Mouse (Mus musculus) midbrain, embryonic 10.5 days (tissue): ENCODE results near the gene Tgfbr3l. TPM values are rescaled to one million over a fixed set of nuclear protein-coding genes. Genes with fewer than 3 reads are reported as not detected.
"Not testable (repeated sequence)": the region's sequence is repeated elsewhere in the genome, so short reads cannot be mapped to it uniquely, and the experiment has no call there.

ENCODE experiments used
- DNase-seq: peaks from one replicate; pipeline ENCODE4 v3.0.0-alpha.2; 2017; ENCODE audit warnings: low spot score
- H3K27ac ChIP-seq: fragments of 300-500 bp; sonication (generic); replicated peaks from 2 replicates; pipeline ENCODE4 v1.5.1; 2016; ENCODE audit warnings: mild to moderate bottlenecking
- H3K27me3 ChIP-seq: fragments of 300-500 bp; sonication (generic); 2 replicates; pipeline ENCODE4 v1.6.1; 2016; ENCODE audit warnings: low read depth, mild to moderate bottlenecking; ENCODE audit not compliant: poor library complexity, severe bottlenecking
- H3K36me3 ChIP-seq: fragments of 300-500 bp; sonication (generic); 2 replicates; pipeline ENCODE4 v1.6.1; 2016; ENCODE audit warnings: mild to moderate bottlenecking, moderate library complexity
- H3K4me1 ChIP-seq: fragments of 300-500 bp; sonication (generic); 2 replicates; pipeline ENCODE4 v1.6.1; 2016
- H3K4me3 ChIP-seq: fragments of 300-500 bp; sonication (generic); 2 replicates; pipeline ENCODE4 v1.5.1; 2016; ENCODE audit warnings: mild to moderate bottlenecking, moderate library complexity
- H3K9me3 ChIP-seq: fragments of 300-500 bp; sonication (generic); replicated peaks from 2 replicates; pipeline ENCODE4 v1.6.1; 2016; ENCODE audit warnings: mild to moderate bottlenecking
- WGBS: fragments of 180-500 bp; shearing (Covaris S2); methylation state at CpG from one replicate; pipeline ENCODE4 v1.1.7; 2016; 5-methylcytosine and 5-hydroxymethylcytosine counted together
- polyA plus RNA-seq: library from polyadenylated mRNA; unstranded; fragments of >200 nt; fragmentation: Nextera tagmentation; extraction: Ambion mirVana; gene quantifications from 2 replicates; pipeline ENCODE4 v1.2.1, GENCODE M21; 2016

Tgfbr3l gene
- polyA plus RNA-seq, 1 experiment from 2014 or later: 2.6 TPM

- no peak overlapping the region for H3K27ac ChIP-seq
- WGBS: 94% methylated on average over 5 of the region's 5 CpGs
- H3K36me3 ChIP-seq: peaks cover 88% of the 10 kb centered on the region
- no peak overlapping the region for H3K4me3 ChIP-seq
- H3K4me1 ChIP-seq: peaks cover 28% of the 10 kb centered on the region
- H3K9me3 ChIP-seq: no peaks in the 10 kb centered on the region
- H3K27me3 ChIP-seq: peaks cover 29% of the 10 kb centered on the region
- DNase-seq: no peak
These were observed 3.0 kb upstream of the Tgfbr3l start for GRCm38 (mm10) chr8:4245061-4245460.

- H3K9me3 ChIP-seq: no peaks in the 10 kb centered on the region
- WGBS: 86% methylated on average over 13 of the region's 13 CpGs
- H3K4me3 ChIP-seq: no peak overlapping the region
- no peak overlapping the region for H3K27ac ChIP-seq
- H3K4me1 ChIP-seq: peaks cover 28% of the 10 kb centered on the region
- peaks cover 33% of the 10 kb centered on the region for H3K27me3 ChIP-seq
- H3K36me3 ChIP-seq: peaks cover 85% of the 10 kb centered on the region
- no peak for DNase-seq
These were observed 2.3 kb upstream of the Tgfbr3l start for GRCm38 (mm10) chr8:4245737-4246136.

DNA sequence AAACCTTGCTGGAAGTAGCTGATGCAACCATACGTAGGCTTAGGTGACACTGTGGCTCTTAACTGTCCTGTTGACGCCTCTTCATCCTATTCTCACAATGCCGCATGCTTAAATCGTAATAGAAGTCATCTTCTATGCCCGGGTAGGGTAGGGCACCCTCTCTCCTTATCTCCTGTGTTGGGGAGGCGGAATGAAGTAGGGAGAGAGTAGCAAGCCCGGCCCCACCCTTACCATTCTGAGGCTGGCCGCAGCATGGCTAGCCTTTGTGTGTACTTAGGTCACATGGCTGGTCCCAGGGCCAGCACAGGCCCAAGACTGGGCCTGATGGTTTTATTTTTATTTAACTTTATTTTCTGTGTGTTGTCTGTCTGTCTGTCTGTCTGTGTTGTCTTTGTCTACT, 773 bp upstream of the Tgfbr3l start:
- Histone ChIP-seq H3K27me3 (peaks cover 33% of the 10 kb centered on the region), H3K4me3 (no peak overlapping the region), H3K4me1 (peaks cover 27% of the 10 kb centered on the region), H3K9me3 (no peaks in the 10 kb centered on the region), H3K36me3 (peaks cover 70% of the 10 kb centered on the region), H3K27ac (no peak overlapping the region)
- no peak for DNase-seq
- 93% methylated on average over 8 of the region's 8 CpGs for WGBS

DNA sequence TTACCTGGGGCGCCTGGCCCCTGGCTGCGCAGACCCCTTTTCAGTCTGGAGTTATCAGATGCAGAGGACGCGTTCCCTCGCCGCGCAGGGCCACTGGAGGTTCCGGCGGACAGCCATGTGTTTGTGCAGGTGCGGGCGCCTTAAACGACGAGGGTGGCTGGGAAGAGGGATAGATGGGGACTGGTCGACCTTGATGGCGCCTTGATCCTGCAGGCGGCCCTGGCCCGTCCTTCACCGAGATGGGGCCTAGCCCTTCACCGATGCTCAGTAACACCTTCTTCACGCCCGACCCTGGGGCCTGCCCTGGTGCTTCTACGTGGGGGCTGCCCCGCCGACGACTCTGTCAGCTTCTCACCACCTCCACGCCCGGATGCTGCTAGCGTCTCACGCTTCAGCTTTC, 1.2 kb downstream of the Tgfbr3l start:
- peaks cover 41% of the 10 kb centered on the region for H3K4me1 ChIP-seq
- no peaks in the 10 kb centered on the region for H3K9me3 ChIP-seq
- H3K4me3 ChIP-seq: peak overlapping the region; percentile 26
- WGBS: 15% methylated on average over 29 of the region's 29 CpGs
- peak; percentile 52 for DNase-seq
- 0 out of 2 replicates have a peak overlapping the region, but pooled peaks have one; percentile 29 for H3K27ac ChIP-seq
- H3K36me3 ChIP-seq: peaks cover 52% of the 10 kb centered on the region
- peaks cover 33% of the 10 kb centered on the region for H3K27me3 ChIP-seq

DNA sequence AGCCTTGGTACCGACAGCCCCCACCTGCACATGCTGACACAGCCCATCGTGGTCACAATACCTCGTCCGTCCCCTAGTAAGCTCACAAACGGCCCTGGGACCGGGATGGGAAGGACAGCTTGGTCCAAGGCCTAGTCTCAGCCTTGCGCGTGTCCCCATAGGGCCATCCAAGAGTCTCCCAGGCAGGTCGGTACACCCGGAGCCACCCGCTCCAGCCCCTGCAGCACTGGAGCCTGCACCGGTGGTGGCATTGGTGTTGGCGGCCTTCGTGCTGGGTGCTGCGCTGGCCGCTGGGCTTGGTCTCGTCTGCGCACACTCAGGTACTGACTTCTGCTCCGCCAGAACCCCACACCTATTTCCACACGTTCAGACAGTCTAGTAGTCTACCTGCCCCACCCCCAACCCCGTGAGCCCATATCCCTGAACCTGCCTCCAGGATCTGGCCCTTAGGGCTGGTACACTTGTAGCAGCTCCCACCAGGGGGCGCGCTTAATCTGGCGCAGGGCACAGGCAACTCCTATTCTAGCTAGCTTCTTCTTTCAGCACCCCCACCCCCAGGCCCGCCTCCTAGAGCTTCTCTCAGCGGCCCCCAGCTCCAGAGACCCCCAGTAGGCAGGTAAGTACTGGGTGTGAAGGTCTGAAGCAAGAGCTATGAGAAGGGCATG, 2.4 kb downstream of the Tgfbr3l start:
- peaks cover 52% of the 10 kb centered on the region for H3K36me3 ChIP-seq
- H3K4me1 ChIP-seq: peaks cover 44% of the 10 kb centered on the region
- 0 out of 2 replicates have a peak overlapping the region, but pooled peaks have one; percentile 23 for H3K27ac ChIP-seq
- H3K4me3 ChIP-seq: peak overlapping the region; percentile 11; the same call in 1 of the 2 replicates
- peaks cover 33% of the 10 kb centered on the region for H3K27me3 ChIP-seq
- WGBS: 31% methylated on average over 26 of the region's 26 CpGs
- H3K9me3 ChIP-seq: no peaks in the 10 kb centered on the region
- DNase-seq: peak; percentile 81

GRCm38 (mm10) chr8:4252116-4252760, 4.2 kb downstream of the Tgfbr3l start:
- Histone ChIP-seq H3K4me1 (peaks cover 52% of the 10 kb centered on the region), H3K27me3 (peaks cover 33% of the 10 kb centered on the region), H3K36me3 (peaks cover 52% of the 10 kb centered on the region), H3K27ac (peak overlapping the region; percentile 95), H3K9me3 (no peaks in the 10 kb centered on the region), H3K4me3 (peak overlapping the region; percentile 91)
- 50% methylated on average over 8 of the region's 8 CpGs for WGBS
- DNase-seq: no peak

GRCm38 (mm10) chr8:4252934-4253841, 5.2 kb downstream of the Tgfbr3l start, which contains the start of gene Snapc2:
Snapc2 (plus strand) TSS chr8:4253080.
- peaks cover 23% of the 10 kb centered on the region for H3K27me3 ChIP-seq

DNA sequence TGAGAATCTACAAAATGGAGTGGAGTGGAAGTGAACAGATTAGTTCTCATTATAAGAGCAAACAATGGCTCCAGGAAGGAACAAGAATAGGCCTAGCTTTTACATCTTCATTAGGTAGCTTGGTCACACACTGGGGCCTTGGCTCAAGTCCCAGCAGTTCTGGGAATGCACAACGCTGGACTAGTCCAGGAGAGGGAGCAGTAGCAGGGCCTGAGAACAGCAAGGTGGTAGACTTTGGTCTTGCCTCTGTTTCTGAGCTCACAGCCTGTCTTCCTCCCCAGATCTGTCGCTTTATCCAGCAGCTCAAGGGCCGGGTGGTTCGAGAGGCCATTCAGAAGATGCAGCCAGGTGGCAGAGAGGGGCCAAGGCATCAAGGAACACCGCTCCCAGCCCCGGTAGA, 6.0 kb downstream of the Tgfbr3l start:
- 67% methylated on average over 6 of the region's 6 CpGs for WGBS
- H3K4me1 ChIP-seq: peaks cover 53% of the 10 kb centered on the region
- no peak for DNase-seq

More at GRCm38 (mm10) chr8:4252934-4253841, 5.2 kb downstream of the Tgfbr3l start, which contains the start of gene Snapc2:
- peak; percentile 95 for DNase-seq
- WGBS: under 1% methylated on average over 69 of the region's 69 CpGs
- H3K9me3 ChIP-seq: no peaks in the 10 kb centered on the region
- peak within 1 kb of the TSS; percentile 91 for H3K4me3 ChIP-seq
- H3K27ac ChIP-seq: peak within 1 kb of the TSS; percentile 95
- peaks cover 58% of the 10 kb centered on the region for H3K4me1 ChIP-seq
- peaks cover 52% of the 10 kb centered on the region for H3K36me3 ChIP-seq

GRCm38 (mm10) chr8:4255471-4255870, 7.5 kb downstream of the Tgfbr3l start:
- not testable (repeated sequence) for H3K9me3 ChIP-seq, DNase-seq, H3K27ac ChIP-seq, H3K27me3 ChIP-seq, H3K4me3 ChIP-seq
- Histone ChIP-seq H3K4me1 (peaks cover 53% of the 10 kb centered on the region), H3K36me3 (peaks cover 51% of the 10 kb centered on the region)
- 85% methylated on average over 7 of the region's 7 CpGs for WGBS

More for the DNA sequence above, 6.0 kb downstream of the Tgfbr3l start:
- no peak overlapping the region for H3K27ac ChIP-seq
- no peaks in the 10 kb centered on the region for H3K9me3 ChIP-seq
- peaks cover 15% of the 10 kb centered on the region for H3K27me3 ChIP-seq
- peaks cover 49% of the 10 kb centered on the region for H3K36me3 ChIP-seq
- peak overlapping the region; percentile 91 for H3K4me3 ChIP-seq

GRCm38 (mm10) chr8:4256911-4257310, 8.9 kb downstream of the Tgfbr3l start:
- Histone ChIP-seq H3K27me3 (no peaks in the 10 kb centered on the region), H3K9me3 (no peaks in the 10 kb centered on the region), H3K36me3 (peaks cover 65% of the 10 kb centered on the region), H3K4me1 (peaks cover 50% of the 10 kb centered on the region), H3K4me3 (peak overlapping the region; percentile 91; the same call in 1 of the 2 replicates), H3K27ac (peak overlapping the region; percentile 99; the same call in 1 of the 2 replicates)
- 76% methylated on average over 4 of the region's 4 CpGs for WGBS
- DNase-seq: no peak

GRCm38 (mm10) chr8:4257350-4257749, 9.3 kb downstream of the Tgfbr3l start:
- no peaks in the 10 kb centered on the region for H3K27me3 ChIP-seq
- 78% methylated on average over 4 of the region's 4 CpGs for WGBS
- peaks cover 70% of the 10 kb centered on the region for H3K36me3 ChIP-seq
- no peak for DNase-seq
- H3K4me1 ChIP-seq: peaks cover 46% of the 10 kb centered on the region
- H3K4me3 ChIP-seq: peak overlapping the region; percentile 91
- no peaks in the 10 kb centered on the region for H3K9me3 ChIP-seq
- H3K27ac ChIP-seq: peak overlapping the region; percentile 99

GRCm38 (mm10) chr8:4258233-4258632, 10.2 kb downstream of the Tgfbr3l start:
- H3K4me3 ChIP-seq: peak overlapping the region; percentile 91
- no peaks in the 10 kb centered on the region for H3K9me3 ChIP-seq
- H3K4me1 ChIP-seq: peaks cover 42% of the 10 kb centered on the region
- peak; percentile 89 for DNase-seq
- 3% methylated on average over 35 of the region's 35 CpGs for WGBS
- peaks cover 79% of the 10 kb centered on the region for H3K36me3 ChIP-seq
- peak overlapping the region; percentile 99 for H3K27ac ChIP-seq
- no peaks in the 10 kb centered on the region for H3K27me3 ChIP-seq
